Mouse (Mus musculus) erythroblast, embryonic 14.5 days (primary cell): ENCODE measurements around the gene Prnd.

Source experiments
- GATA1 ChIP-seq: IDR thresholded peaks from 2 replicates; pipeline ENCODE4 v1.6.1; 2012; ENCODE audit warnings: low read length, inconsistent platforms, mixed read lengths
- TAL1 ChIP-seq: IDR thresholded peaks from 3 replicates; pipeline ENCODE4 v1.6.1; 2012; ENCODE audit warnings: low read length, inconsistent platforms, mixed read lengths

GRCm38 (mm10) chr2:131902867-131903266, 47.8 kb upstream of the Prnd start:
- TF ChIP-seq TAL1 (no peak), GATA1 (no peak)
